Mouse (Mus musculus) layer of hippocampus, adult 8-10 months (tissue): ENCODE measurements around the gene Tfeb. TPM values are rescaled to one million over a fixed set of nuclear protein-coding genes. Genes with fewer than 3 reads are reported as not detected.

ENCODE experiments used
- DNase-seq, 2 experiments: peaks; one replicate each; pipeline ENCODE4 v3.0.0; 2022; ENCODE audit warnings: low spot score in 2 of 2
- total RNA-seq, 4 experiments: library from RNA; stranded (reverse); gene quantifications; 2 replicates each; pipeline ENCODE4 v1.2.4; 2022

Tfeb gene
- total RNA-seq, 4 experiments from 2014 or later, result 13.4 to 18.5 (median 17.6) TPM

GRCm38 (mm10) chr17:47831772-47832171 is 94.9 kb downstream of the Tfeb start:
- no peak for DNase-seq

GRCm38 (mm10) chr17:47832501-47833028 is 95.7 kb downstream of the Tfeb start:
- DNase-seq, result no peak

GRCm38 (mm10) chr17:47833029-47833627 is 96.3 kb downstream of the Tfeb start:
- DNase-seq, result no peak

GRCm38 (mm10) chr17:47833628-47834481 is 97.0 kb downstream of the Tfeb start:
- DNase-seq, result no peak

GRCm38 (mm10) chr17:47834482-47834767 is 97.6 kb downstream of the Tfeb start, which contains the start of gene Mdfi:
Gene Mdfi, minus strand, starts transcription at chr17:47834691.
- DNase-seq, result no peak

GRCm38 (mm10) chr17:47837808-47838207 is 101.0 kb downstream of the Tfeb start:
- no peak for DNase-seq

- no peak for DNase-seq
These were observed 104.7 kb downstream of the Tfeb start for GRCm38 (mm10) chr17:47841521-47841920.

Other genes starting within 250 kb of the Tfeb start
- gene Taf8, start 234.7 kb upstream of the Tfeb start, total RNA-seq, result 10 to 100 TPM; 18.4 to 25.0 (median 23.4) TPM
- 10 to 100 TPM; 38.4 to 45.2 (median 38.8) TPM for gene Ccnd3, start 232.0 kb upstream of the Tfeb start, total RNA-seq
- 10 to 100 TPM; 16.9 to 18.6 (median 17.8) TPM for gene Bysl, start 125.5 kb upstream of the Tfeb start, total RNA-seq
- 10 to 100 TPM; 31.1 to 40.3 (median 33.1) TPM for gene Med20, start 125.4 kb upstream of the Tfeb start, total RNA-seq
- 1 to 10 TPM; 4.9 to 8.9 (median 7.0) TPM for gene Gm20517, start 125.4 kb upstream of the Tfeb start, total RNA-seq
- gene Usp49, start 106.3 kb upstream of the Tfeb start, total RNA-seq, result 10 to 100 TPM in 3 of 4 experiments, 1 to 10 TPM in 1; 8.1 to 11.5 (median 10.8) TPM
- 100 to 1,000 TPM; 170 to 219 (median 199) TPM for gene Tomm6, start 48.6 kb upstream of the Tfeb start, total RNA-seq
- 10 to 100 TPM; 28.6 to 36.7 (median 31.2) TPM for gene Frs3, start 48.0 kb upstream of the Tfeb start, total RNA-seq
- gene Gm21981, start 42.6 kb upstream of the Tfeb start, total RNA-seq, result 1 to 10 TPM; 3.3 to 4.3 (median 3.6) TPM
- gene Prickle4, start 42.3 kb upstream of the Tfeb start, total RNA-seq, result 1 to 10 TPM; 2.9 to 3.7 (median 3.2) TPM
- gene Pgc, start 10.2 kb upstream of the Tfeb start, total RNA-seq, result not detected
- gene Mdfi, start 97.7 kb downstream of the Tfeb start, total RNA-seq, result 1 to 10 TPM in 2 of 4 experiments, under 1 TPM in 2; 0.37 to 2.1 (median 0.91) TPM
- gene Foxp4, start 187.6 kb downstream of the Tfeb start, total RNA-seq, result 10 to 100 TPM; 44.5 to 52.4 (median 49.1) TPM